Mouse (Mus musculus) olfactory bulb, adult 2 months (tissue): ENCODE results near the gene Gm10337.

Experiments
- CTCF ChIP-seq: fragments of 200-500 bp; IDR thresholded peaks from 2 replicates; pipeline ENCODE4 v1.5.1; 2012; ENCODE audit warnings: low read depth, mild to moderate bottlenecking, low read length, moderate library complexity; ENCODE audit not compliant: insufficient read depth
- POLR2A ChIP-seq: fragments of 200-500 bp; IDR thresholded peaks from 2 replicates; pipeline ENCODE4 v1.6.1; 2012; ENCODE audit warnings: mild to moderate bottlenecking, low read depth, low read length, moderate library complexity; ENCODE audit not compliant: insufficient read depth

DNA sequence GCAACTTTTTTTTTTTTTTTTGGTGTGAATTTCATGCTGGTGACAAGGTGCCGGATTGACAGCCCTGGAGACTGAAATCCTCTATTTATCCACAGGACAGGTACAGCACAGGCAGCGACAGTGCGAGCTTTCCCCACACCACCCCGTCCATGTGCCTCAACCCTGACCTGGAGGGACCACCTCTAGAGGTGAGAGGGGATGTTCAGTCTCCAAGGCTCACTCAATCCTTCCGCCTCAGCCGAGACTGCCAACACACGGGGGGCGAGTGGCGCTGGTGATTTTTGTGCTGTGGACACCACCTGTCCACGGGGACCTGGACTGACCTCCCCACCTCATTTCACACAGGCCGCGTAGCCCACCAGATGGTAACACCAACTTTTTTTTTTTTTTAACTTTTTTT is 17.7 kb upstream of the Gm10337 start:
- TF ChIP-seq POLR2A (no peak), CTCF (no peak)
